Mouse (Mus musculus) forebrain, postnatal 0 days (tissue): ENCODE results near the gene Slc4a8. TPM values are rescaled to one million over a fixed set of nuclear protein-coding genes. Genes with fewer than 3 reads are reported as not detected.
"Not testable (repeated sequence)": the region's sequence is repeated elsewhere in the genome, so short reads cannot be mapped to it uniquely, and the experiment has no call there.

Source experiments
- ATAC-seq: fragments of 200-750 bp; cut with Nextera tagmentation; 2 replicates; pipeline ENCODE4 v1.8.0; 2017; ENCODE audit warnings: mild to moderate bottlenecking, moderate library complexity
- DNase-seq: peaks from one replicate; pipeline ENCODE4 v3.0.0-alpha.2; 2015
- H3K27ac ChIP-seq: fragments of 300-500 bp; sonication (generic); 2 replicates; pipeline ENCODE4 v1.5.1; 2014; ENCODE audit warnings: low read depth, mild to moderate bottlenecking, antibody characterized with exemption, low read length, moderate library complexity, mixed read lengths
- H3K27me3 ChIP-seq: fragments of 300-500 bp; sonication (generic); 2 replicates; pipeline ENCODE4 v1.6.1; 2014; ENCODE audit warnings: mild to moderate bottlenecking, low read length, mixed read lengths; ENCODE audit not compliant: insufficient read depth
- H3K36me3 ChIP-seq: fragments of 300-500 bp; sonication (generic); 2 replicates; pipeline ENCODE4 v1.6.1; 2014; ENCODE audit warnings: mild to moderate bottlenecking, moderate library complexity; ENCODE audit not compliant: insufficient read depth
- H3K4me1 ChIP-seq: fragments of 300-500 bp; sonication (generic); 2 replicates; pipeline ENCODE4 v1.6.1; 2014; ENCODE audit warnings: antibody characterized with exemption; ENCODE audit not compliant: insufficient read depth
- H3K4me2 ChIP-seq: fragments of 300-500 bp; sonication (generic); 2 replicates; pipeline ENCODE4 v1.6.1; 2014; ENCODE audit warnings: low read depth, mild to moderate bottlenecking, moderate library complexity
- H3K4me3 ChIP-seq: fragments of 300-500 bp; sonication (generic); 2 replicates; pipeline ENCODE4 v1.5.1; 2014; ENCODE audit warnings: low read depth, low read length, mixed read lengths
- H3K9ac ChIP-seq: fragments of 300-500 bp; sonication (generic); 2 replicates; pipeline ENCODE4 v1.6.1; 2014; ENCODE audit warnings: mild to moderate bottlenecking
- H3K9me3 ChIP-seq: fragments of 300-500 bp; sonication (generic); 2 replicates; pipeline ENCODE4 v1.6.1; 2016; ENCODE audit warnings: low read length
- CTCF ChIP-seq: sonication (generic); IDR thresholded peaks from 2 replicates; pipeline ENCODE4 v1.5.1; 2016; ENCODE audit warnings: antibody characterized with exemption, control low read depth, low read depth
- WGBS: fragments of 180-500 bp; shearing (Covaris S2); extraction: QIAGEN DNeasy Blood & Tissue Kit; methylation state at CpG from one replicate; pipeline ENCODE4 v1.1.7; 2014; 5-methylcytosine and 5-hydroxymethylcytosine counted together
- polyA plus RNA-seq: library from polyadenylated mRNA; unstranded; fragments of >200 nt; fragmentation: Nextera tagmentation; extraction: Ambion mirVana; gene quantifications from 2 replicates; pipeline ENCODE4 v1.2.1, GENCODE M21; 2015
- total RNA-seq: library from RNA; depleted of rRNA; stranded (reverse); fragments of >200 nt; gene quantifications from 2 replicates; pipeline ENCODE4 v1.2.3, GENCODE M21; 2014

The Slc4a8 gene
- total and polyA plus RNA-seq, 2 experiments from 2014 or later: 31.2 to 38.3 TPM

DNA sequence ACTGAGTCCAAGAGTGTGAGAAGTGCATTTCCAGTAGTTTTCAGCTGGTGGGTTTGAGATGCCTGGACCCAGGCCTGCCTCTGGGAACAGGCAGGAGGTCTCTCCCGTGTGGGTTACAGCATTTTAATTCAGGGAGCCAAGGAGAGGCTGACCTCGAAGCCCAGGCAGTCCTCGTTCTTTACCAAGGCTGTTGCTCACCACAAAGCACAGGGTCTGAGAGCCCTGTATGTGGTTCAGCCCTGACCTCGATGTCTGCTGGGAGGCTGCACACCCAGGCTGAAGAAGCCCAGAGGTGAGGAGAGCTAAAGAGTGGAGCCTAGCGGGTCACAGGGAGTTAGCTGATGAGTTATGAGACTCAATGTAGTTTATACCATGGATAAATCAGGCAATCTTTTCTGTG is 52.0 kb downstream of the Slc4a8 start:
- Histone ChIP-seq H3K27ac (no peak overlapping the region), H3K36me3 (peaks cover 45% of the 10 kb centered on the region), H3K4me2 (no peak overlapping the region), H3K9me3 (no peaks in the 10 kb centered on the region), H3K9ac (no peak overlapping the region), H3K4me3 (no peak overlapping the region), H3K4me1 (no peaks in the 10 kb centered on the region), H3K27me3 (no peaks in the 10 kb centered on the region)
- WGBS: 69% methylated on average over 5 of the region's 5 CpGs
- no peak for TF ChIP-seq CTCF
- no peak for ATAC-seq
- no peak for DNase-seq

- no peak overlapping the region for H3K4me2 ChIP-seq
- no peaks in the 10 kb centered on the region for H3K27me3 ChIP-seq
- H3K9ac ChIP-seq: no peak overlapping the region
- no peak for ATAC-seq
- no peak for DNase-seq
- peaks cover 43% of the 10 kb centered on the region for H3K36me3 ChIP-seq
- no peak overlapping the region for H3K4me3 ChIP-seq
- 41% methylated on average over 7 of the region's 7 CpGs for WGBS
- H3K4me1 ChIP-seq: no peaks in the 10 kb centered on the region
- no peak for TF ChIP-seq CTCF
- no peaks in the 10 kb centered on the region for H3K9me3 ChIP-seq
- H3K27ac ChIP-seq: no peak overlapping the region
Measured at GRCm38 (mm10) chr15:100814066-100814465, 52.5 kb downstream of the Slc4a8 start.

- no peak for DNase-seq
- H3K9ac ChIP-seq: no peak overlapping the region
- H3K4me1 ChIP-seq: no peaks in the 10 kb centered on the region
- no peak overlapping the region for H3K4me2 ChIP-seq
- H3K9me3 ChIP-seq: no peaks in the 10 kb centered on the region
- TF ChIP-seq CTCF: no peak
- no peak overlapping the region for H3K27ac ChIP-seq
- 85% methylated on average over 8 of the region's 8 CpGs for WGBS
- no peaks in the 10 kb centered on the region for H3K27me3 ChIP-seq
- no peak overlapping the region for H3K4me3 ChIP-seq
- ATAC-seq: peak; percentile 58
- peaks cover 41% of the 10 kb centered on the region for H3K36me3 ChIP-seq
Measured at GRCm38 (mm10) chr15:100815310-100815709, 53.8 kb downstream of the Slc4a8 start.

DNA sequence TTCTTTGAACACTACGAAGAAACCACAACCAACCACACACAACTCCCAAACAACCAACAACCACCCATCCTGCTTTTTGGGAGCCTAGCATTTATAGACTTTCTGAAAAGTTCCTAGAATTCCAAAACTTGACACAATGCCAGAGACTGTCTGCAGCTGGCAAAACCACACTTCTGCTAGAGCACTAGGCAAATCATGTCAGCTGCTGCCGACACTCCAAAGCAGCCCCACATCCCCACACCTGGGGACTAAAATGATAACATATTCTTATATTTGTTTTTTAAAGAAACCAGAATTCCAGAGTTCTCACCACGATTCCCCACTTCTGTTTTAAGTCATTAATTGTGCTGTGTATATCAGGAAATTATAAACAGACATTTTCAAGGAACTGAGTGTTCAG is 57.3 kb downstream of the Slc4a8 start:
- Histone ChIP-seq H3K27ac (no peak overlapping the region), H3K9ac (no peak overlapping the region), H3K4me2 (no peak overlapping the region), H3K27me3 (no peaks in the 10 kb centered on the region), H3K36me3 (peaks cover 20% of the 10 kb centered on the region), H3K4me3 (no peak overlapping the region), H3K9me3 (no peaks in the 10 kb centered on the region), H3K4me1 (no peaks in the 10 kb centered on the region)
- ATAC-seq (no peak), DNase-seq (no peak)
- 91% methylated on average over 3 of the region's 3 CpGs for WGBS
- TF ChIP-seq CTCF: no peak

DNA sequence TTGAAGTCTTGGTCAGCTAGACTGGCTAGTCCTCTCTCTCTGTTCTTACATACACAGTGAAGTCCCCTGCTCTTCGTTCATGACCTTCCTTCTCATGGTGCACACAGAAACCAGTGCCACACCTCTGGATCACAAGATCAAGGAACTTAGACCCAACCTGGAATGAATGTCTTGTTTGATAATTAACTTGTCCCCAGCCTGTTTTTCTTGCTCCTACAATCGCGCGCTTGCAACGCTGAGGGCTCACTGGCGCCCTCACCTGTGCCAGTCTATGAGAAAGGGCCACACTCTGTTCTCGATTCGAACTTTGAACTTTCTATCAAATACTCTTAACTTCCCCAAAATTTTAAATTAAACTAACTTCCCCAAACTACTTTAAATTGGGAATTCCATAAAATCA is 60.3 kb downstream of the Slc4a8 start:
- no peak overlapping the region for H3K4me3 ChIP-seq
- peaks cover 7% of the 10 kb centered on the region; the same call in 1 of the 2 replicates for H3K36me3 ChIP-seq
- TF ChIP-seq CTCF: no peak
- no peak for DNase-seq
- no peaks in the 10 kb centered on the region for H3K9me3 ChIP-seq
- ATAC-seq: no peak
- H3K4me1 ChIP-seq: 0 out of 2 replicates have a peak, but pooled peaks cover 5% of the 10 kb centered on the region
- no peak overlapping the region for H3K27ac ChIP-seq
- no peak overlapping the region for H3K9ac ChIP-seq
- WGBS: 67% methylated on average over 8 of the region's 8 CpGs
- H3K4me2 ChIP-seq: no peak overlapping the region
- H3K27me3 ChIP-seq: no peaks in the 10 kb centered on the region

- not testable (repeated sequence) for H3K36me3 ChIP-seq, H3K27ac ChIP-seq, H3K4me3 ChIP-seq, ATAC-seq, H3K9ac ChIP-seq, DNase-seq, H3K27me3 ChIP-seq, H3K9me3 ChIP-seq, H3K4me2 ChIP-seq, H3K4me1 ChIP-seq
- whole genome bisulfite sequencing: 56% methylated on average over 4 of the region's 4 CpGs
Measured at GRCm38 (mm10) chr15:100822370-100822769, 60.8 kb downstream of the Slc4a8 start.

GRCm38 (mm10) chr15:100825249-100825856 is 63.8 kb downstream of the Slc4a8 start:
- Histone ChIP-seq H3K27ac (no peak overlapping the region), H3K9ac (0 out of 2 replicates have a peak overlapping the region, but pooled peaks have one; percentile 19), H3K36me3 (no peaks in the 10 kb centered on the region), H3K27me3 (no peaks in the 10 kb centered on the region), H3K4me2 (peak overlapping the region; percentile 44), H3K9me3 (no peaks in the 10 kb centered on the region), H3K4me3 (peak overlapping the region; percentile 19), H3K4me1 (0 out of 2 replicates have a peak, but pooled peaks cover 5% of the 10 kb centered on the region)
- 17% methylated on average over 26 of the region's 26 CpGs for WGBS
- ATAC-seq (peak; percentile 80), DNase-seq (no peak)
- no peak for TF ChIP-seq CTCF
